Mouse (Mus musculus): Measurements from ENCODE around the gene Cyp4f39. TPM values are rescaled to one million over a fixed set of nuclear protein-coding genes. Genes with fewer than 3 reads are reported as not detected.

Gene Cyp4f39
- polyA plus RNA-seq (2015; fragmentation: Nextera tagmentation; extraction: Ambion mirVana) = 0.79 and 1.9 TPM in 2 replicates

DNA sequence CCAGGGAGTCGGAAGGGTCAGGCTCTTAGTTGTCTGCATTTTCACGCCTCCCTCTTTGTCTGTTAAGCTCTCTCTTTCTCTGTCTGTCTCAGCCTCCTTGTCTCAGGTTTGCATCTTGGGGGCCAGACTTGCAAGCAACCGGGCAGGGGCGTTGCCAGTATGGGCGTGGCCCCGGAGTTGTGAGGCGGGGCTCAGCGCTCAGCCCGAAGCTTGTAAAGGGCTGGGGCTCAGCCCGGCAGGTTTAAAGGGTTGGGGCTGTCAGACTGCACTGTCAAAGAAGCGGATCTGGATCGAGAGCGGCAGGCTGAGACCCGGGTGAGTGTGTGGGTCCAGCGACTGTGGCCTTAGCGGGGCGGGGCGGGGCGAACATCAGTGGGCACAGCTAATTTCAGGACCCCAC lies at the start of gene Cyp4f39:
TSS of gene Cyp4f39 (plus strand) at position 242 of the 400 bp plus-strand sequence.
- Histone ChIP-seq H3K4me3 (peak within 1 kb of the TSS; percentile 34), H3K27ac (no peak within 1 kb of the TSS), H3K4me2 (replicated peaks) (peak within 1 kb of the TSS; percentile 62), H3K36me3 (no peaks in the 10 kb centered on the region), H3K9ac (peak within 1 kb of the TSS; percentile 55), H3K9me3 (0 out of 2 replicates have a peak, but pooled peaks cover 2% of the 10 kb centered on the region), H3K27me3 (peaks cover 23% of the 10 kb centered on the region), H3K4me1 (peaks cover 7% of the 10 kb centered on the region)
- 1% methylated on average over 19 of the region's 19 CpGs for WGBS
- no peak; the same call in 1 of the 2 replicates for ATAC-seq (ENCODE audit: low FRiP score, low read depth)

DNA sequence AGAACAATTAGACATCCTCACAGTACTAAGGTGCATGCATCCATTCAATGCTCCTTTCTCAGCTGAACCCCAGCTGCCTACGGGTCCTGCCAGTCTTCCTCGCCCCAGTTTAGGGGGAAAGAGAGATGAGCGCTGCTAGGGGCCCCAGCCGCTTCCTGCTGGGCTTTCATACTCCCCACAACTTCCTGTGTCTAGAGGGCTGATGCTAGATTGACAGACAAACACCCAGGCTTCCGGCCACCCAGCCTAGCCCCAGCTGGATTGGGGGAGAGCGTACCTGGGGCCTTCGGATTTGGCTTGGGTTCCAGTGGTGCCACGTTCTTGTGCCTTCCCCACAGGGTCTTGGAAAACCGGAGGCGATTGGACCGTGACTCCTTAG lies 49.8 kb upstream of the Cyp4f39 start:
- no peaks in the 10 kb centered on the region for H3K4me1 ChIP-seq
- peaks cover 25% of the 10 kb centered on the region for H3K27me3 ChIP-seq
- H3K4me2 ChIP-seq (replicated peaks) = no peak overlapping the region
- 70% methylated on average over 11 of the region's 11 CpGs for WGBS
- H3K4me3 ChIP-seq = no peak overlapping the region
- no peaks in the 10 kb centered on the region for H3K36me3 ChIP-seq
- no peak overlapping the region for H3K27ac ChIP-seq
- ATAC-seq (ENCODE audit: low FRiP score, low read depth) = no peak
- no peak overlapping the region for H3K9ac ChIP-seq
- no peaks in the 10 kb centered on the region for H3K9me3 ChIP-seq

DNA sequence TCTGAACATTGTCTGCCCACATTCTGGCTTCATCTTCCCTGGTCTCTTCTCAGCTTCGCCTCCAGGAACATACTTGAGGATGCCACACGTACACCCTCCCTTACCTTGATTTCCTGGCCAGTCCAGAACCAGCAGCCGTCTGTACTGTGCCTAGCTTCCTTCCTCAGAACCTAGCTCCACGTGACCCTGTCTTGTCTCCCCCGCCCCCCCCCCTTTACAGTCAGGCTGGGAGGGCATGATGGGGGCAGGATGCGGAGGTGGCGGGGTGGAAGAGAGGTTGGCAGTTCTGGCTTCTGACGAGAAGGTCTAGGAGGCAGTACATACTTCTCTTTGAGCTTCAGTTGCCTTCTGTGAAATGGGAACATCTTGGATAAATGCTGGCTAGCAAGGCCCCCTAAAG lies 49.1 kb upstream of the Cyp4f39 start, which contains the start of gene Rasal3:
TSS of gene Rasal3 (minus strand) at position 167 of the 400 bp plus-strand sequence.
- Histone ChIP-seq H3K4me1 (no peaks in the 10 kb centered on the region), H3K36me3 (no peaks in the 10 kb centered on the region), H3K27ac (no peak within 1 kb of the TSS), H3K27me3 (peaks cover 18% of the 10 kb centered on the region), H3K4me3 (no peak within 1 kb of the TSS), H3K9ac (no peak within 1 kb of the TSS), H3K4me2 (replicated peaks) (no peak within 1 kb of the TSS), H3K9me3 (no peaks in the 10 kb centered on the region)
- no peak for ATAC-seq (ENCODE audit: low FRiP score, low read depth)
- 79% methylated on average over 8 of the region's 8 CpGs for WGBS

DNA sequence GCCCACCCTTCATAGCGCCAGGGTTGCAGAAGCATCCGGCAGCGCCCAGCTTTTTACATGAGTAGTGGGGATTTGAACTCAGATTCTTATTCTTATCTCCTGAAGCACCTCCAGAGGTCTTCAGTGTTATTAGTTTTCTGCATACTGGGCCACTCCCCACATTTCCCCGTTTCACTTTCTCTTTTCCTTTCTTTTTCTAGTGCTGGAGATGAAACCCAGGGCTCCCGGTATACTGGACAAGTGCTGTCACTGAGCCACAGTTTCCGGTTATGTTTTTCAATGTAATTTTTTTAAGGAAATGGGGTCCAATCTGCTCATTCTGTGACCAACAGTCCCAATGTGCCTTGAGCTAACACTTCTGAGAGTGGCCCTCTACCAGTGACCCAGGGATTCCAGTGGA lies 40.6 kb upstream of the Cyp4f39 start:
- Histone ChIP-seq H3K4me2 (replicated peaks) (no peak overlapping the region), H3K27me3 (peaks cover 35% of the 10 kb centered on the region), H3K36me3 (no peaks in the 10 kb centered on the region), H3K9ac (no peak overlapping the region), H3K4me1 (no peaks in the 10 kb centered on the region), H3K4me3 (no peak overlapping the region), H3K9me3 (no peaks in the 10 kb centered on the region), H3K27ac (no peak overlapping the region)
- ATAC-seq (ENCODE audit: low FRiP score, low read depth) = no peak
- 89% methylated on average over 6 of the region's 6 CpGs for WGBS

DNA sequence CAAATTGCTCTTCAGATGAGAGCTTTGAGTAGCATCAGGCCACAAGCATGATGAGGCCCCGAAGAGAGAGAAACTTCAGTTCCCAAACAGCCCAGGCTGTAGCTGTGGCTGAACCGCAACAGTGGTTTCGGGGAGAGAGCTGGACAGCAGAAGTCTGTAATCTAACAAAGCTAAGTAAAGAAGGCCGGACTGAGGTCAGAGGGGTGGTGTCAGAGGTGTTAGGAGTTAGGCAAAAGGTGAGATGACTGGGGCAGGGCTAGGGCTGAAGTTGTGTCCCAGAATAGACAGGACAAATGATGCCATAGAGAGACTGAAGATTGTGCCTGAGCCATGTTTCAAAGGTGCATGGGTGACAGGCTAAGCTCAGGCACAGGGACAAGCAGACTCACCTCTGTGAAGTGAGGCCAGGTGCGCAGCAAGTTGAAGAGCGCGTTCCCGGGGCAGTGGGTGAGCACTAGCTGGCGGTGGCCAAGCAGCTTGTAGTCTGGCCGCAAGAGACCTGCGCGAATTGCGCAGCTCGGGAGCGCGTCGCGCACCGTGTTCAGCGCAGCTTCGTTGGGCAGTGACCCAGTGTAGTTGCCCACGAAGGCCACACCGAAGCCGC lies 37.0 kb upstream of the Cyp4f39 start:
- ATAC-seq (ENCODE audit: low FRiP score, low read depth) = no peak
- Histone ChIP-seq H3K27me3 (peaks cover 48% of the 10 kb centered on the region), H3K36me3 (no peaks in the 10 kb centered on the region), H3K9me3 (no peaks in the 10 kb centered on the region), H3K9ac (no peak overlapping the region), H3K4me1 (no peaks in the 10 kb centered on the region), H3K4me3 (no peak overlapping the region), H3K4me2 (replicated peaks) (no peak overlapping the region), H3K27ac (no peak overlapping the region)
- 39% methylated on average over 24 of the region's 24 CpGs for WGBS

DNA sequence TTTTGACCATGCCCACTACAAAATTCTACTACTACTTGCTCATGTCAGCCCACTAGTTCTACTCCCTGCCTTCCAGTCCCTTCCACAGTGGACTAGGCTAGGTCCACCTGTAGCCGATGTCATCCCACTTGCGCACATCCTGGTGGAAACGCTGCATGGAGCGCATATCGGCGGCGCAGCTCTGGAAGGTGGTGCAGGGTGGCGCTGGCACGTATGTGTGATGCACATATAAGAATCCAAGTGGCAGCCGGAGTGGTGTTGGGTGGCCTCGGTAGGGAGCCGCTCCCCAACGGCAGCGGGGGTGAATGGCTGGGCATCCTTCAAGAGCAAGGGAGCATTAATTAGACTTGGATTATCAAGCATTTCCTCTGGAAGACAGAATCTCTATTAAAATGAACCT lies 35.8 kb upstream of the Cyp4f39 start:
- H3K4me1 ChIP-seq = no peaks in the 10 kb centered on the region
- WGBS = 90% methylated on average over 14 of the region's 14 CpGs

DNA sequence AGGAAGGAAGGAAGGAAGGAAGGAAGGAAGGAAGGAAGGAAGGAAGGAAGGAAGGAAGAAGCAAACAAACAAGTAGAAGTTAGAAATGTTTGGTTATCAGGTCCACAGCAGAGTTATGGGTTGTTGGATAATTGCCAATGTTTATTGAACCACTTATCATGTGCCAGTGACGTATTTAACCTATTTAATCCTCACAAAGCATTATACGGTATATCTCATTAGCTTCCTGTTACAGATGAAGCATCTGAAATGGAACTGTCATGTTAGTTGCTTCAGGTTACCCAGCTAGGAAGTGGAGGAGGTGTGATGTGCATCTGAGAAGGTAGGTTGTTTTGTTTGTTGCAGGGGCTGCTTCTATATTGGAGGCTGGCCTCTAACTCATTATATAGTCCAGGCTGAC lies 32.5 kb upstream of the Cyp4f39 start:
- no peak overlapping the region for H3K4me2 ChIP-seq (replicated peaks)
- 77% methylated on average over 2 of the region's 2 CpGs for whole genome bisulfite sequencing
- peaks cover 31% of the 10 kb centered on the region for H3K27me3 ChIP-seq
- H3K4me3 ChIP-seq = no peak overlapping the region
- H3K36me3 ChIP-seq = no peaks in the 10 kb centered on the region
- no peaks in the 10 kb centered on the region for H3K4me1 ChIP-seq
- no peak overlapping the region for H3K9ac ChIP-seq
- no peaks in the 10 kb centered on the region for H3K9me3 ChIP-seq
- H3K27ac ChIP-seq = no peak overlapping the region
- no peak for ATAC-seq (ENCODE audit: low FRiP score, low read depth)

More for the DNA sequence above, 35.8 kb upstream of the Cyp4f39 start:
- Histone ChIP-seq H3K27ac (no peak overlapping the region), H3K9ac (no peak overlapping the region), H3K27me3 (peaks cover 48% of the 10 kb centered on the region), H3K4me3 (no peak overlapping the region), H3K36me3 (no peaks in the 10 kb centered on the region), H3K9me3 (no peaks in the 10 kb centered on the region), H3K4me2 (replicated peaks) (no peak overlapping the region)
- ATAC-seq (ENCODE audit: low FRiP score, low read depth) = no peak

DNA sequence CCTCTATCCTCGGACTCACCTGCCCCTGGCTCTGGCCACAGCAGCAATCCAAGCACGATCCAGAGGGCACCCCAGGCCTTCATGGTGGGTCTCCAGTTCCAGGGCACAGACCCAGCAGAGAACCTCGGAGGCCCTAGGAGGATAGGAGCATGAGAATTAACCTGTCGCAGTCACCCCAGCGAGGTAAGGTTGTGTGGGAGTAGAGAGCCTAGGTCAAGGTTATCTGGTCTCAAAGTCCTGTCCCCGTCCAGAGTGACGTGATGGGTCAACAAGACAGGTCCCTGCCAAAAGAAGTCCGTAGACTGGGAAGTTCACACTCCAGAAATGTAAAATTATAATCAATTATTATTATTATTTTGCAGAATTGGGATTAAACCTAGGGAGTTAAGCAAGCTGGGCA lies 31.7 kb upstream of the Cyp4f39 start:
- Histone ChIP-seq H3K4me2 (replicated peaks) (no peak overlapping the region), H3K36me3 (no peaks in the 10 kb centered on the region), H3K9ac (no peak overlapping the region), H3K4me1 (no peaks in the 10 kb centered on the region), H3K4me3 (no peak overlapping the region), H3K27me3 (peaks cover 23% of the 10 kb centered on the region), H3K27ac (no peak overlapping the region), H3K9me3 (no peaks in the 10 kb centered on the region)
- 83% methylated on average over 8 of the region's 8 CpGs for WGBS
- no peak for ATAC-seq (ENCODE audit: low FRiP score, low read depth)

DNA sequence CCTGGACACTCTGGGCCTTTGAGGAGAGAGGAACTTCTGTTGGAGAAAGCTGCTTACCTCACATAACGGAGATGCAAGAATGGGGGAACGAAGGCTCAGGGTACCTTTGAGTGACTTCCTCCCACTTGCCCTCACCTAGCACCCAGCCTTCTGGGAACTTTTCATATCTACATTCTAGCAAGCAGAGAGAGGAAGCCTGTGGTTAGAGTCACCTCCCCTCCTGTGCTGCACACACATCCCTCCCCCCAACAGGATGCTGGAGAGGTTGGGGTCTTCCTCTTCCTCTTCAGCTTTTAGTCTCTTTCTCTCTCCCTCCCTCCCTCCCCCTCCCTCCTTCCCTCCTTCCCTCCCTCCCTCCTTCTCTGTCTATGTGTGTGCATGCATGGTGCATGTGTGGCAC lies 28.5 kb upstream of the Cyp4f39 start, which contains the start of gene Pglyrp2:
TSS of gene Pglyrp2 (minus strand) at position 134 of the 400 bp plus-strand sequence.
- no peak within 1 kb of the TSS for H3K4me2 ChIP-seq (replicated peaks)
- H3K36me3 ChIP-seq = no peaks in the 10 kb centered on the region
- no peak within 1 kb of the TSS for H3K9ac ChIP-seq
- 89% methylated on average over 2 of the region's 2 CpGs for WGBS
- H3K27me3 ChIP-seq = no peaks in the 10 kb centered on the region
- H3K4me1 ChIP-seq = no peaks in the 10 kb centered on the region
- ATAC-seq (ENCODE audit: low FRiP score, low read depth) = no peak
- H3K27ac ChIP-seq = no peak within 1 kb of the TSS
- H3K9me3 ChIP-seq = no peaks in the 10 kb centered on the region
- H3K4me3 ChIP-seq = no peak within 1 kb of the TSS

DNA sequence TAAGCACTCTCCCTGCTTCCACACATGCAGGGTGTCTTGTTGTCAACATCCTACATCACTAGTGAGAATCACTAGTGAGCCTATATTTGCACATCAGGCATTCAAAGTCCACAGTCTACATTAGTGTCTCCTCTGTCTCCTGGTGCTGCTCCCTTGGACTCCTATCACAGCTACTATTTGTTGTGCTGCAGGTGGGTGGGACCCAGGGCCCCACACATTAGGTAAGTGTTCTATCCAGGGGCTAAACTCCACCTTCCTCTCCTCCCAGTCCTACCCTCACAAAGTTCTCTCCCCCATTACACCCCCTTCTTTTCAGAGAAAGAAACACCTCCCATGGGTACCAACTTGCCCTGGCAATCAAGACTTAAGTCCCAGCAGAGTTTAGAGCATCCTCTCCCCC lies 25.9 kb upstream of the Cyp4f39 start:
- Histone ChIP-seq H3K4me1 (no peaks in the 10 kb centered on the region), H3K9me3 (no peaks in the 10 kb centered on the region), H3K4me3 (no peak overlapping the region), H3K27me3 (no peaks in the 10 kb centered on the region), H3K4me2 (replicated peaks) (no peak overlapping the region), H3K36me3 (no peaks in the 10 kb centered on the region), H3K9ac (no peak overlapping the region), H3K27ac (no peak overlapping the region)
- ATAC-seq (ENCODE audit: low FRiP score, low read depth) = no peak

DNA sequence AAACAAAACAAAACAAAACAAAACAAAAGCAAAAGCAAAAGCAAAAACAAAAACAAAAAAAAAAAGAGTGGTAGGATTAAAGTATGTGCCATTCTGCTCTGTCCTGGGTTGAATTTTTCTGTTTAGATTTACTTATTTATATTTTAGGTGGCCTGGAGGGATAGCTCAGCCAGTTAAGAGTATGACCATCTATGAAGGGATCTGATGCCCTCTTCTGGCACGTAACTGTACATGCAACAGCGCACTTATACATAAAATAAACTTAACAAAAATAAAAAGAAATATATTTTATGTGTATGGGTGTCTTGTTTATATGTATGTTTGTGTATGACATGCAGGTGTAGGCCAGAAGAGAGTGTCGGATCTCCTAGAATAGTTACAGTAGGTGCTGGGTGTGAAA lies 20.6 kb upstream of the Cyp4f39 start:
- Histone ChIP-seq H3K4me3 (no peak overlapping the region), H3K36me3 (no peaks in the 10 kb centered on the region), H3K9ac (no peak overlapping the region), H3K9me3 (no peaks in the 10 kb centered on the region), H3K27ac (no peak overlapping the region), H3K4me2 (replicated peaks) (no peak overlapping the region), H3K27me3 (no peaks in the 10 kb centered on the region), H3K4me1 (no peaks in the 10 kb centered on the region)
- 62% methylated on average over 3 of the region's 3 CpGs for whole genome bisulfite sequencing
- no peak for ATAC-seq (ENCODE audit: low FRiP score, low read depth)

DNA sequence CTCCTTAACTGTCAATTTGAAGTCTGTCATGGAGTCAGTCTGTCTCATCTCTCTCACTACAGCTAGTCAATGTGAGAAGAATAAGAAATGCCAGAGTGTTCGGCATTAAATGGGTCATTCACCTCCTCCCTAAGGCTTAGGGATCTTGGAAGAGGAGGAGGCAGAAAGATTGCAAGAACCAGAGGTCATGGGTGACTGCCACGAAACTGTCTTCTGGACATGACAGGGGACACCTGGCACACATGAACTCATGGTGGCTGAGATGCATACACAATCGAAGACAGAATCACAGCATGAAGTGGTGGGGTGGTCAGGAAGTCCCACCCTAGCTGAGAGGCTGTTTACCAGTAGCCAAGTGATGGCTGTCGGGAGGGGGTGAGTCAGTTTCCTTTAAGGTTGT lies 18.2 kb upstream of the Cyp4f39 start:
- Histone ChIP-seq H3K36me3 (no peaks in the 10 kb centered on the region), H3K27ac (no peak overlapping the region), H3K4me3 (no peak overlapping the region), H3K4me2 (replicated peaks) (no peak overlapping the region), H3K4me1 (no peaks in the 10 kb centered on the region), H3K27me3 (no peaks in the 10 kb centered on the region), H3K9ac (no peak overlapping the region), H3K9me3 (no peaks in the 10 kb centered on the region)
- WGBS = 62% methylated on average over 4 of the region's 4 CpGs
- ATAC-seq (ENCODE audit: low FRiP score, low read depth) = no peak

DNA sequence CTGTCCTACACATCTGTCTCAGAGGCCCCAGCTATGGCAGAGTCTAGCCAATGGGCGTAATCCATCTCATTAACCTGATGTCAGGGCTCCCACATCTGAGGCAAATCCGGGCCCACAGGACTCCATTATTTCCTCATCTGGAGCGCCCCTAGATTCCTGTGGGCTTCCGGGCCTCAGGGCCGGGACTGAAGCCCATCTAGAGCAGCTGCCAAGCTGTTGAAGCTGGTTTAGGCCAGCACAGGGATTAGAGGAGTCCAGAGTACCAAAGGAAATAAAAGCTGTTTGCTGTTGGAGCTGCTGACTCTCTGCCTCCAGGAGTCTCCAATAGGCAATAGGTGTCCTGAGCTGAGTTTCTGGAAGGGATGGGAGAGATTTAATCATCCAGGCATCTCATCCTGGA lies 17.4 kb upstream of the Cyp4f39 start:
- no peak overlapping the region for H3K4me2 ChIP-seq (replicated peaks)
- no peaks in the 10 kb centered on the region for H3K9me3 ChIP-seq
- H3K4me1 ChIP-seq = no peaks in the 10 kb centered on the region
- H3K27ac ChIP-seq = no peak overlapping the region
- no peaks in the 10 kb centered on the region for H3K36me3 ChIP-seq
- H3K4me3 ChIP-seq = no peak overlapping the region
- 60% methylated on average over 5 of the region's 5 CpGs for WGBS
- H3K27me3 ChIP-seq = peaks cover 5% of the 10 kb centered on the region; the same call in 1 of the 2 replicates
- H3K9ac ChIP-seq = no peak overlapping the region
- ATAC-seq (ENCODE audit: low FRiP score, low read depth) = no peak
